Mouse (Mus musculus): ENCODE results near the gene Tmod1. TPM values are rescaled to one million over a fixed set of nuclear protein-coding genes. Genes with fewer than 3 reads are reported as not detected.

Gene Tmod1
- polyA plus RNA-seq, 1 experiment from 2014 or later = 2.0 TPM

- H3K9me3 ChIP-seq (ENCODE audit: low read depth, low read length) = no peaks in the 10 kb centered on the region
- WGBS = 91% methylated on average over 12 of the region's 12 CpGs
- no peak overlapping the region for H3K4me3 ChIP-seq (ENCODE audit: low read depth, low read length)
- H3K27ac ChIP-seq (ENCODE audit: low read depth) = no peak overlapping the region
- no peaks in the 10 kb centered on the region for H3K4me1 ChIP-seq (ENCODE audit: insufficient read depth)
- no peak for TF ChIP-seq CTCF (IDR thresholded peaks at IDR 0.05; ENCODE audit: low read depth)
- H3K9ac ChIP-seq = no peak overlapping the region
- H3K27me3 ChIP-seq (ENCODE audit: insufficient read depth, low read length) = no peaks in the 10 kb centered on the region
- H3K36me3 ChIP-seq (ENCODE audit: insufficient read depth) = peaks cover 91% of the 10 kb centered on the region
- DNase-seq (no peak), ATAC-seq (ENCODE audit: insufficient read depth) (no peak)
- no peak overlapping the region for H3K4me2 ChIP-seq
These were observed 113.3 kb downstream of the Tmod1 start for GRCm38 (mm10) chr4:46151903-46152544.

GRCm38 (mm10) chr4:46164027-46164426 is 125.3 kb downstream of the Tmod1 start:
- H3K4me1 ChIP-seq (ENCODE audit: insufficient read depth) = no peaks in the 10 kb centered on the region
- peaks cover 90% of the 10 kb centered on the region for H3K36me3 ChIP-seq (ENCODE audit: insufficient read depth)
- H3K27ac ChIP-seq (ENCODE audit: low read depth) = no peak overlapping the region
- no peak overlapping the region for H3K9ac ChIP-seq
- H3K4me3 ChIP-seq (ENCODE audit: low read depth, low read length) = no peak overlapping the region
- no peak for TF ChIP-seq CTCF (IDR thresholded peaks at IDR 0.05; ENCODE audit: low read depth)
- ATAC-seq (ENCODE audit: insufficient read depth) = no peak
- DNase-seq = no peak
- no peaks in the 10 kb centered on the region for H3K9me3 ChIP-seq (ENCODE audit: low read depth, low read length)
- H3K4me2 ChIP-seq = no peak overlapping the region
- WGBS = 67% methylated on average over 2 of the region's 2 CpGs
- no peaks in the 10 kb centered on the region for H3K27me3 ChIP-seq (ENCODE audit: insufficient read depth, low read length)

Other genes with a start within 250 kb of the Tmod1 start
- gene Aldh1b1, start 239.9 kb upstream of the Tmod1 start, polyA plus RNA-seq (2014; fragmentation: Nextera tagmentation; extraction: Ambion mirVana) = 0.83 and 2.6 TPM in 2 replicates
- gene Igfbpl1, start 212.0 kb upstream of the Tmod1 start, polyA plus RNA-seq (2014; fragmentation: Nextera tagmentation; extraction: Ambion mirVana) = 0.11 and 0.26 TPM in 2 replicates
- gene Stra6l, start 190.3 kb upstream of the Tmod1 start, polyA plus RNA-seq (2014; fragmentation: Nextera tagmentation; extraction: Ambion mirVana) = not detected in 2 replicates
- gene Ccdc180, start 148.6 kb upstream of the Tmod1 start, polyA plus RNA-seq (2014; fragmentation: Nextera tagmentation; extraction: Ambion mirVana) = 0.13 and 0.30 TPM in 2 replicates
- gene Tdrd7, start 73.6 kb upstream of the Tmod1 start, polyA plus RNA-seq (2014; fragmentation: Nextera tagmentation; extraction: Ambion mirVana) = 15.8 and 17.0 TPM in 2 replicates
- 85.5 and 89.3 TPM in 2 replicates for gene Ncbp1, start 99.7 kb downstream of the Tmod1 start, polyA plus RNA-seq (2014; fragmentation: Nextera tagmentation; extraction: Ambion mirVana)
- gene Tstd2, start 99.8 kb downstream of the Tmod1 start, polyA plus RNA-seq (2014; fragmentation: Nextera tagmentation; extraction: Ambion mirVana) = 33.5 and 39.2 TPM in 2 replicates
- gene Xpa, start 157.4 kb downstream of the Tmod1 start, polyA plus RNA-seq (2014; fragmentation: Nextera tagmentation; extraction: Ambion mirVana) = 20.6 and 22.0 TPM in 2 replicates